Mouse (Mus musculus): Measurements from ENCODE around the gene Kcnd3.

DNA sequence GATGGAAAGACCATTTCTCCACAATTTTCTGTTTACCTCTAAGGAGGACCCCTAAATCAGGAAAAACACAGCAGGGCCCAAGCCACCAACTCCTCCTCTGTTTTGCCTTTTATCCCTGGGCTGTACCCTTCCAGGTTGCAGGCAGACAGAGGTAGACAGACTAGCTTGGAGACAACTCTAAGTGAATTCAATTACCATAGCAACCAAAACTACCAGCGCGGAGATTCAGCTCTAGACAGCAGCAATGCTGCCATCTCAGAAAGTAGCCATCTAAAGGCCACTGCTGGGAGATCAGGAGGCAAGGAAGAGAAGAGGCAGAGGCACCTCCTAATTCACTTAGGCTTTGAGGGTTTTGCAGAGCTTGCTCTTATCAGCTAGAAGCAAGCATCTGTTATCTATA, 15.7 kb upstream of the Kcnd3 start:
- no peak for TF ChIP-seq GATA1 (IDR thresholded peaks at IDR 0.05; ENCODE audit: low read length)
- TF ChIP-seq TAL1 (IDR thresholded peaks at IDR 0.05; ENCODE audit: low read length): no peak

All from erythroblast, embryonic 14.5 days (primary cell).